Mouse (Mus musculus) megakaryocyte, adult 5-6 weeks (primary cell): ENCODE data around the gene Xiap. TPM values are rescaled to one million over a fixed set of nuclear protein-coding genes. Genes with fewer than 3 reads are reported as not detected.

Source experiments
- total RNA-seq, 2 experiments: library from RNA; stranded (forward) in 1 of 2; stranded (reverse) in 1 of 2; fragments of 153-499, 151-499 nt in 1 of 2; fragments of 221-1000, 200-1000 nt in 1 of 2; gene quantifications; 2 replicates each; pipeline versions ENCODE4 v1.2.3 to v1.2.4; 2015 to 2017

The Xiap gene
- total RNA-seq, 2 experiments from 2014 or later: 69.6 to 88.2 TPM

Other genes with a start within 250 kb of the Xiap start
- gene Thoc2, start 139.0 kb upstream of the Xiap start, total RNA-seq (2015): 68.9 and 69.2 TPM in 2 replicates
- gene Thoc2, start 139.0 kb upstream of the Xiap start, total RNA-seq (2017): 83.1 and 88.2 TPM in 2 replicates
- gene Stag2, start 89.6 kb downstream of the Xiap start, total RNA-seq (2015): 124 and 154 TPM in 2 replicates
- gene Stag2, start 89.6 kb downstream of the Xiap start, total RNA-seq (2017): 582 and 644 TPM in 2 replicates